Mouse (Mus musculus) lung, postnatal 36 days (tissue): ENCODE results near the gene Atp6v1e2.

Experiments
- DNase-seq: peaks from one replicate; pipeline ENCODE4 v3.0.0; 2022; ENCODE audit warnings: mixed read lengths

The Atp6v1e2 gene

DNA sequence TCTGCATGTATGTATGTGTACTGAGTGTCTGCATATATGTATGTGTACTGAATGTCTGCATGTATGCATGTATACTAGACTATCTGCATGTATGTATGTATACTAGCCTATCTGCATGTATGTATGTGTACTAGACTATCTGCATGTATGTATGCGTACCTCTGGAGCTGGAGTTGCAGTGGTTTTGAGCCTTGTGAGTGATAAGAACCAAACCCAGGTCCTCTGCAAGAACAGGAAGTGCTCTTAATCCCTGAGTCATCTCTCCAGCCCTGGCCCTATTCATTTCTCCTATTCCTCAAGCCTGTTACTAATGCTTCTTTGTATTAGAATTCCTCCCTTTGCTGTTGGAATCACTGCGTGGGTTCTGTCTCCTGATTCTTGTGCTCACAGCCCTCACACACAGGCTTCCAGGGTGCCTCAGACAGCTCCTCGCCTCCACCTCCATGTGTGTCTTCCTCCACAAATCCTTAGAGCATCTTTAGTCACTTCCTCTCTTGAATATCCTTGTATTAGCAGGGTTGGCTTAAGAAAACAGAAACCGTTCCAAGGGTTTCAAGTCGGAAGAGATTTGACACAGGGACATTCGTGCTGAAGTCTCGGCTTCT is 34.6 kb downstream of the Atp6v1e2 start:
- no peak for DNase-seq

- no peak for DNase-seq
Observed at GRCm38 (mm10) chr17:86911261-86911660, 36.4 kb downstream of the Atp6v1e2 start.

- DNase-seq = peak; percentile 26
Observed at GRCm38 (mm10) chr17:86909733-86910495, 37.8 kb downstream of the Atp6v1e2 start.

DNA sequence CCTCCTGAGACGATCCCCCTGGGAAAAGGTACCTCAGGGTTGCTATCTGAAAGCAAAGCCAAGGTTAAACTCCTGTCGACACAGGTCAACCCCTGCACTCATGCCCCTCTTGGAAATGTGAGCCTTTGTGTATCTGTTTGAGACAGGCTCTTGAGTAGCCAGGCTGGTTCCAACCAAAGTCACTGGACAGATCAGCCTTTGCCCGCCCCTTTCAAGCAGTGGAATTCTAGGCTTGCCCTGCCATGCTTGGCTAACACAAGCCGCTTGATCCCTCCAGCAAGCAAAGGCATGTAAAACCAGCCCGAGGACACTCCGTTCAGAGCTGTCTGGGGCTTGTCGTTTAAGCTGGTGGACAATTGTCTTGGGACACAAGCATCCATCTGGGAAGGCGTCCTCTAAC is 39.4 kb downstream of the Atp6v1e2 start:
- no peak for DNase-seq

- DNase-seq = no peak
Observed at GRCm38 (mm10) chr17:86907092-86907491, 40.6 kb downstream of the Atp6v1e2 start.

- DNase-seq = no peak
Observed at GRCm38 (mm10) chr17:86906601-86907000, 41.1 kb downstream of the Atp6v1e2 start.

- peak; percentile 93 for DNase-seq
Observed at GRCm38 (mm10) chr17:86906136-86906461, 41.6 kb downstream of the Atp6v1e2 start.

DNA sequence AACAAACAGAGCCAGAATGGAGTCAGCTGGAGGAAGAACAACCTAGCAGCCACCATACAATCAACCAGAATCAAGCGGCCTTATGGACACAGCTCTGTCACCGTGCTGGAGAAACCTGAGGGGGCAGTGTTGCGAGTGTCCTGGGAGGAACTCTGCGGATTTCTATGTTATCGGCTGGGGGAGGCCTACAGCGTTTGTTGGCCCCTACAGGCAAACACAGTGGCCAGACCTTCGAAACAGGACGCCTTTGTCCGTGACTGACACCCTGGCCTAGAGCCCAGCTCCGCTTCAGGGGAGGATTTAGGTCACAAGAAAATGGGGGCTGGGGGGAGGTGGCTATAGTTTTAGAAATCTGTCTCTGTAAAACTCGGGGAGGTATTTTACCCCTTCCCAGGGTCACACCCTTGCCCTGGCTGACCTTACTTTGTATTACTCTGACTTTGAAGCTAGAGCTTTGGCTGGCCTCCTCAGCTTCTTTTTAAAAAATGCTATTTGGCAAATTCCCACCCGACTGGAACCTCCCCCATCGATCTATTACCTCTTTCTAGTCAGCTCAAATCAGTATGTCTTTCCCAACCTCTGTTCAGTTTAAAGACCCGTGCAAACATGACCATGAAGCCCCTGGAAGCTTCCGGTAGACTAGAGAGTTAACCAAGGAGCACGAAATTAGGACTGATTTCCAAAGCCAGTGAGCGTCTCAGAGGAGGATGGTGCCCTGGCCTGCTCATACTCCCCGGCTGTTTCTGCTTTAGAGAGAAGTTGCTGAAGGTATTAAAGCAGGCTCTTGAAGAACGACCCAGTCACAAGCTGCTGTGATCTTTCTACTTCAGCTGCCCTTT is 42.2 kb downstream of the Atp6v1e2 start:
- peak; percentile 60 for DNase-seq

GRCm38 (mm10) chr17:86904206-86904605 is 43.5 kb downstream of the Atp6v1e2 start:
- peak; percentile 35 for DNase-seq

DNA sequence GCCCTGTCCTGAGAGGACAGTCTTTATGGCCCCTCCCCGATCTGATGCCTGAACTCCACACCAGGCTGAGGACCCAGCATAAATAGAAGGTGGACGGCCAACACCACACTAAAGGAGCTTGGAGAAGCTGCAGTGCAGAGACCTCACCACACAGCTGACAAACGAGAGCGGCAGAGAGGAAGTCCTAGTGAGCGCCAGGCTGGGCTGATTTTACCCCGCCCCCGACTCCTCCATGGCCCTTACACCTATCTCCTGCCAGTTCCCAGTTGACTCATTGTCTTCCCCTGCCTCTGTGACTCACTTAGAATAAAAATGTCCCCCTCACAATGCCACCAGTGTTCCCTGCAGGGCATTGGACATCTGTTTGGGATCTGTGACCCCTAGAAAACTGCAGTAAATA is 44.1 kb downstream of the Atp6v1e2 start:
- peak; percentile 68 for DNase-seq

- DNase-seq = no peak
Observed at GRCm38 (mm10) chr17:86902399-86903067, 45.2 kb downstream of the Atp6v1e2 start.

GRCm38 (mm10) chr17:86900564-86900963 is 47.1 kb downstream of the Atp6v1e2 start:
- no peak for DNase-seq

- no peak for DNase-seq
Observed at GRCm38 (mm10) chr17:86899821-86900220, 47.9 kb downstream of the Atp6v1e2 start.

DNA sequence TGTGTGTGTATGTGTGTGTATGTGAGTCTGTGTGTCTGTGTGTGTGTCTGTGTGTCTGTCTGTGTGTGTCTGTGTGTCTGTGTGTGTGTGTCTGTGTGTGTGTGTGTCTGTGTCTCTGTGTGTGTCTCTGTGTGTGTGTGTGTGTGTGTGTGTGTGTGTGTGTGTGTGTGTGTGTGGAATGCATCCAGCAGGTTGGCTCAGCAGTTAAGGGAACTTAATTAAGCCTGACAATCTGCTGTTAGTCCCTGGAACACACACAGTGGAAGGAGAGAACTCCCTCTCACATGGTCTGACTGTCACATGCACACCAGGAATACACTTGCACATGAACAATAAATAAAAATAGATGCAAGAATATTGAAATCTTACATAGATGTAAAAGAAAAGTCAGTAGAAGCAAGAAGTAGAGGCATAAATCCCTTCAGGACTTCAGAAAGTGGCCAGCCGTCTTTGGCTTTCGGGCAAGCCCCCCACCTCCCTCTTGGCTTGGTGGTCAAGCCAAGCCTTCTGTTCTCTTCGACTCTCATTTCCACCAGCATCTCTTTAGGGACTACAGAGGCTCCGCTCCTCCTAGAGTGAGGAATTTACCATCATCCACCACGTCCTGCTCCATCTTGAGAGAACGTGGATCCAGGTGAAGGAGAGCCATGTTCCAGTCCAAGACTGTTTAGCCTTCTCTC is 50.1 kb downstream of the Atp6v1e2 start:
- no peak for DNase-seq

DNA sequence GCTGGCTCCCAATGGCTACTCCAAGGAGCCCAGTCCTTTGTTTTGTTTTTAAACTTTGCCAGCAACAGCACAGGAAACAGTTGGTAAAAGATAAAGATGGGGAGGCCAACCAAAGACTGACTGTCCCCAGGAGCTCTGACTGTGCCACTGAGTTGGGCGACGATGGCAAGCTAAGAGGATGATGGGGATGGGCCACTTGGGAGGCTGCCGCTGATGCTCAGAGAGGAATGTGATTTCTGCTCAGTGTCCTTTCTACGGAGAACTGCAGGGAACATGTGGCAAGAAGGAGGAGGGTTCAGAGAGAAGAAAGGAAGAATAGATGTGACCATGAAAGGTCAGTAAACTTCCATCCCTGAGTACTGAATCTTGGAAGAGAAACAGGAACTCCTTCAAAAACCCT is 52.5 kb downstream of the Atp6v1e2 start:
- DNase-seq = no peak
